Mouse (Mus musculus) embryonic facial prominence, embryonic 12.5 days (tissue): ENCODE results near the gene Parvb. TPM values are rescaled to one million over a fixed set of nuclear protein-coding genes. Genes with fewer than 3 reads are reported as not detected.
A peak's percentile ranks its signal among the peaks of the same experiment; 100 is the strongest.

ENCODE experiments used
- ATAC-seq: fragments of 200-750 bp; cut with Nextera tagmentation; 2 replicates; pipeline ENCODE4 v1.8.0; 2017; ENCODE audit not compliant: insufficient number of reproducible peaks, insufficient read depth, low FRiP score, low TSS enrichment
- H3K27ac ChIP-seq: fragments of 300-500 bp; sonication (generic); 2 replicates; pipeline ENCODE4 v1.5.1; 2016; ENCODE audit warnings: mild to moderate bottlenecking
- H3K27me3 ChIP-seq: fragments of 300-500 bp; sonication (generic); 2 replicates; pipeline ENCODE4 v1.6.1; 2016; ENCODE audit warnings: mild to moderate bottlenecking, moderate library complexity
- H3K36me3 ChIP-seq: fragments of 300-500 bp; sonication (generic); 2 replicates; pipeline ENCODE4 v1.6.1; 2016; ENCODE audit warnings: mild to moderate bottlenecking
- H3K4me1 ChIP-seq: fragments of 300-500 bp; sonication (generic); 2 replicates; pipeline ENCODE4 v1.6.1; 2016
- H3K4me2 ChIP-seq: fragments of 300-500 bp; sonication (generic); replicated peaks from 2 replicates; pipeline ENCODE4 v1.6.1; 2016; ENCODE audit warnings: mild to moderate bottlenecking, moderate library complexity
- H3K4me3 ChIP-seq: fragments of 300-500 bp; sonication (generic); 2 replicates; pipeline ENCODE4 v1.5.1; 2016; ENCODE audit warnings: mild to moderate bottlenecking
- H3K9ac ChIP-seq: fragments of 300-500 bp; sonication (generic); 2 replicates; pipeline ENCODE4 v1.6.1; 2016; ENCODE audit warnings: mild to moderate bottlenecking, moderate library complexity
- H3K9me3 ChIP-seq: fragments of 300-500 bp; sonication (generic); 2 replicates; pipeline ENCODE4 v1.6.1; 2016; ENCODE audit warnings: mild to moderate bottlenecking, moderate library complexity
- WGBS: fragments of 180-500 bp; shearing (Covaris S2); methylation state at CpG from one replicate; pipeline ENCODE4 v1.1.7; 2016; 5-methylcytosine and 5-hydroxymethylcytosine counted together
- polyA plus RNA-seq: library from polyadenylated mRNA; unstranded; fragments of >200 nt; fragmentation: Nextera tagmentation; extraction: Ambion mirVana; gene quantifications from 2 replicates; pipeline ENCODE4 v1.2.1, GENCODE M21; 2016

Parvb gene
- polyA plus RNA-seq, 1 experiment from 2014 or later, result 4.3 TPM

DNA sequence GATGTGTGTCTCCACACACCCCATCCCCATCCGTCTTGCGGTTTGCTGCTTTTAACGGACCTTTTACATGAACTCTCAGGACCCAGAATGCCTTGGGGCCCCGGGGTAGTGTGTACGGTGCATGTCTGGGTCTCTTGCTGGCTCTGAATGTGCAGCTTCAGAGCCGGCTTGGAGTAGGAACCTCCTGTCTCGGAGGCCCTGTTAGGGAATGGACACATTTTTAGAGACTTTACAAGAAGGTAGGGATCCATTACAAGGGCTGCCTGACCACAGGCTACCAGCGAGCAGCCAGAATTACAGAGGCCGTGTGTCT is 81.7 kb downstream of the Parvb start:
- Histone ChIP-seq H3K4me2 (no peak overlapping the region), H3K9me3 (0 out of 2 replicates have a peak, but pooled peaks cover 2% of the 10 kb centered on the region), H3K27ac (0 out of 2 replicates have a peak overlapping the region, but pooled peaks have one; percentile 4), H3K36me3 (no peaks in the 10 kb centered on the region), H3K9ac (no peak overlapping the region), H3K27me3 (no peaks in the 10 kb centered on the region), H3K4me1 (peaks cover 26% of the 10 kb centered on the region), H3K4me3 (no peak overlapping the region)
- WGBS, result 19% methylated on average over 9 of the region's 9 CpGs
- ATAC-seq, result no peak

DNA sequence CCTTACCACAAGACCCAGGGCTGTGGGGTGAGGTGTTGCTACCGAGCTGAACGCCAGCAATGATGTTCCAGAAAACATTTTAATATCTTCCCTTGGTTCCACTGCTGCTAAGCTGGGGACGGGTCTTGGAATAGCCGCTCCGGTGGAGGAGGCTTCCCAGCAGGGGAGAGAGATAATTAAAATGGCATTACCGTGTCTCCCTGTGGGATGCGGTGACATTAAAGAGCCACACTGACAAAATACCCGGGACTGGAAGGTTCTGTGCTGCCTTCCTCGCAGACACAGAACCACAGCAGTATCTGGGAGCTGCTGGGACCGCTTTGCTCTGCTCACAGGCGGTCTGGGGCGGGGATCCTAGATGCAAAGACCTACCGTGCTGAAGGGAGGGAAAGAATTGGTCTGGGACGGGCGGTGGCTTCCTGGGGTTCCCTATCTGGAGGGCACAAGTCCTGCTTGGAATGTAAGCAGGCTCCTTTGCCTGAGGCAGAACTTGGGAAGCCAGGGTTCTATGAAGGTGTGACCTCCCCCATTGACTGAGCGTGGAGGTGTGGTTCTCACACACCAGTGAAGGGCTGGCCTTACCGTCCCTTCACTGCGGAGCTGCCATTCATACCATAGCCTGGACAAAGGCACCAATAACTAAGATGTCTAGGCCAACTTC is 82.7 kb downstream of the Parvb start:
- Histone ChIP-seq H3K9me3 (0 out of 2 replicates have a peak, but pooled peaks cover 2% of the 10 kb centered on the region), H3K27ac (no peak overlapping the region), H3K4me1 (peaks cover 26% of the 10 kb centered on the region), H3K27me3 (no peaks in the 10 kb centered on the region), H3K4me3 (no peak overlapping the region), H3K36me3 (no peaks in the 10 kb centered on the region), H3K4me2 (0 out of 2 replicates have a peak overlapping the region, but pooled peaks have one; percentile 7), H3K9ac (no peak overlapping the region)
- no peak for ATAC-seq
- 24% methylated on average over 18 of the region's 18 CpGs for WGBS

DNA sequence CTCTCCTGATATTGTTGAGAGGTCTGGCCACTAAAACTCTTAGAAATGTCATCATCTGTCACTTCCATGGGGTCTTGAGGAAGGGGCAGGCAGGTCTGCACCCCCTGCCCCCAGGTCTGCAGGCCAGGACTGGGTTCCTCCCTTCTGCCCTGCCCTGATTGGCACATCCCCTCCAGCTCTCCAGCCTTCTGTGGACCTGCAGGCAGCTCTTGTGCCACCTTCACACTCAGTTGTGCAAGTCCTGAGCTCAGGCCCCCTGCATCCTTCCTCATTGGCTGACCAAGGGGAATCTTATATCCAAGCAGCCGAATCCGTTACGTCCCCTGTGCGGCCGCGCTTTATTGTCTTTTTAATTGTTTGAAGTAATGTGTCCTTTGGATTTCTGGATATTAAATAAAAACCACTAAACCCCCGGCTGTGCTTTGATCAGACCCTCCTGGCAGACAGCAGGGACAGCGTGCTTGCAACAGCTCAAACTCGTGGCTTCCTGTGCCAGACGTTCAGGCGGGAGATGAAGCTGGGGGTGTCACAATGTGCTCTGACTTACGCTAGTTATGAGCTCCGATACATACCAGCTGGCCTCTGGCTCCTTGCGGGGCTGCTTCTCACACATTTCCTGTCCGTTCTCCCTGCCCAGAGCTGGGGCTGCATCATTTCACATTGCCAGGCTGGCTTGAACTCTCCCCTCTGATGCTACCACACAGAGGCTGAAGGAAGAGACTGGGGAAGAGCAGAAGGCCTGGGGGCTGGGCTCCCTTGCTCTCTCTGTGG is 83.6 kb downstream of the Parvb start:
- peaks cover 26% of the 10 kb centered on the region for H3K4me1 ChIP-seq
- no peak overlapping the region for H3K4me2 ChIP-seq
- WGBS, result 44% methylated on average over 15 of the region's 15 CpGs
- no peak overlapping the region for H3K9ac ChIP-seq
- 0 out of 2 replicates have a peak, but pooled peaks cover 2% of the 10 kb centered on the region for H3K9me3 ChIP-seq
- H3K4me3 ChIP-seq, result no peak overlapping the region
- no peaks in the 10 kb centered on the region for H3K36me3 ChIP-seq
- H3K27me3 ChIP-seq, result no peaks in the 10 kb centered on the region
- ATAC-seq, result no peak
- H3K27ac ChIP-seq, result no peak overlapping the region

DNA sequence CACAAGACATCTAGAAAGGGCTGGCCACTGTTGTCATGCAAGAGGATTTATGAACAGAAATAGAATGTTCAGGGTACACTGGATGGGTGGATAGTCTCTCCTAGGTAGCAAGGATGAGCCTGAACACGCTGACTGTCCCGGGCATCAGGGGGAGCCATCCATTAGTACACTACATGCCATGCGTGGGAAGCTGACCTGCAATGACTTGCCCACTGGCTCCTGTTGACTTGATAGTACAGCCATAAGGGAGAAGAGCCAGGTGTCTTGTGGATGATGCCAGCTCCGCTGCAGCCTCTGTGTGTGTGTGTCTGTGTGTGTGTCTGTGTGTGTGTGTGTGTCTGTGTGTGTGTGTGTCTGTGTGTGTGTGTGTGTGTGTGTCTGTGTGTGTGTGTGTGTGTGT is 87.5 kb downstream of the Parvb start:
- Histone ChIP-seq H3K4me2 (no peak overlapping the region), H3K36me3 (no peaks in the 10 kb centered on the region), H3K9ac (no peak overlapping the region), H3K27me3 (no peaks in the 10 kb centered on the region), H3K27ac (no peak overlapping the region), H3K4me3 (no peak overlapping the region), H3K4me1 (peaks cover 10% of the 10 kb centered on the region), H3K9me3 (0 out of 2 replicates have a peak, but pooled peaks cover 2% of the 10 kb centered on the region)
- no peak for ATAC-seq
- WGBS, result 80% methylated on average over 4 of the region's 4 CpGs

DNA sequence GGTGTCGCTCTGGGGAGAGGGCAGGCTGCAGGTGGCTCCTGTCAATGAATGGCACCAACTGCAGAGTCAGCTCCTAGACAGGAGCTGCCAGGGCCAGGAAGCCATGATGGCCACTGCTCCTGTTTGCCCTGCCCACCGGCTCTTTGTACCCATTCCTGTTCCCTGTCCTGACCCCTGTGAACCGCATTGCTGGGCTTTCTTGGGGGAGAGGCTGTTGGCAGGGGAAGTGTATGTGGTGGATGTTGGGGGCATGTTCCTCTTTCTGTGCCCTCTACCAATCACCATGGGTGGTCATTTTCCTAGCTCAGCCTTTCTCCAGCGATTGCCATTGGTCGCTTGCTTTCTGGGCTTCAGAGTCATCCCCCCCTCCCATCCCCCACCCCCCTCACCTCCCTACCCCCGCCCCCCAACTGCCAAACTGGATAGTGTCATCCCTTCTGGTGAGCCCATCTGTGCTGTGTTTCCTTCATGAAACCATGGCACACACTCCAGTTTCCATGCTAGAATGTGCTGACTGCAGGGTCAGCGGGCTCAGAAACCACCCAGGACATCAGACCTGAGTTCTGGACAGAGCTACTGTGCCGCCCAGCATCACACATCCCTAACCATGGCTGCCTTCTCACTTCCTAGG is 89.8 kb downstream of the Parvb start:
- H3K27ac ChIP-seq, result no peak overlapping the region

DNA sequence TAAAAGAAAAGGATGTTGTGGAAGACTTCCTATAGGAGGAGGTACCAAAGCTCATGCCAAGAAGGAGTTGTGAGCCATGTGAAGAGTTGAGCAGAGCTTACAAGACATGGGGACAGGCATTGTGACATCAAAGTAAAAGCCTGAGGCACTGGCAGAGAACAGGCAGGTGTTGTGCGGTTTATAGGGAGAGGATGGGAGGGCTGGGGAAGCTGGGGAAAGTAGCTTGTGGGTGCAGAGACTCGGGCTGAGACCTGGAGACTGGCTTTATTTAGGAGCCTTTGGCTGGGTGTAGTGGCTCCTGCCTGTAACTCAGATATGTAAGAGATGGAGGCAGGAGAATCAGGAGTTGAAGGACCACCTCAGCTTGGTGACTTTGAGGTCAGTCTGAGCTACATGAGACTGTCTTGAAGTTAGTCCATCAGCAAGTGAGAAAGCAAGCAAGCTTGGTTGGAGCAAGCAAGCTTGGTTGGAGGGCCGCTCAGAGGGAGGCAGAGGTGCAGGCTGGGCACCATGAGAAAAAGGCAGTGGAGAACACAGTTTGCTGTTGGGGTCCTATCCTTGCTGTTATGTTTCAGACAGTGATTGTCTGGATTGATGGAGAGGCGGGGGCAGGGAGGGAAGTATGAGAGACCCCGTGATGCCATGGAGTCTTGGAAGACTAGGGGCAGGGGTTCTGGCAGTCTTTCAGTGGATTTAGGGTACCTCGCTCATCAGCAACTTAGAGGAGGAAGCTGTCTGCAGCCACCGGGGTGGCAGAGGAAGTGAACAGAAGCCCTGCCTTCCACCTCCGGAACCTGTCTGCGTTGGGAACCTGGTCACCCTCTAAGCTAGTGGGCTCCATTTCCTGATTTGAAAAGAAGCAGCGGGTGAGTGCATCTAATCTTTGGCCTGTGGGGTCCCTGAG is 92.4 kb downstream of the Parvb start, which contains the start of gene Parvg:
TSS of gene Parvg (plus strand) at position 61 of the 904 bp plus-strand sequence.
- H3K9me3 ChIP-seq, result no peaks in the 10 kb centered on the region
- H3K4me1 ChIP-seq, result no peaks in the 10 kb centered on the region; the same call in 1 of the 2 replicates
- H3K36me3 ChIP-seq, result no peaks in the 10 kb centered on the region
- 78% methylated on average over 10 of the region's 10 CpGs for WGBS
- no peak within 1 kb of the TSS for H3K27ac ChIP-seq
- H3K4me3 ChIP-seq, result no peak within 1 kb of the TSS
- ATAC-seq, result no peak
- H3K9ac ChIP-seq, result no peak within 1 kb of the TSS
- no peaks in the 10 kb centered on the region for H3K27me3 ChIP-seq
- no peak within 1 kb of the TSS for H3K4me2 ChIP-seq

More for the DNA sequence above, 89.8 kb downstream of the Parvb start:
- H3K4me3 ChIP-seq, result no peak overlapping the region
- no peak for ATAC-seq
- H3K9me3 ChIP-seq, result 0 out of 2 replicates have a peak, but pooled peaks cover 2% of the 10 kb centered on the region
- no peaks in the 10 kb centered on the region for H3K27me3 ChIP-seq
- H3K36me3 ChIP-seq, result no peaks in the 10 kb centered on the region
- no peaks in the 10 kb centered on the region; the same call in 1 of the 2 replicates for H3K4me1 ChIP-seq
- H3K4me2 ChIP-seq, result no peak overlapping the region
- 83% methylated on average over 8 of the region's 8 CpGs for WGBS
- no peak overlapping the region for H3K9ac ChIP-seq

DNA sequence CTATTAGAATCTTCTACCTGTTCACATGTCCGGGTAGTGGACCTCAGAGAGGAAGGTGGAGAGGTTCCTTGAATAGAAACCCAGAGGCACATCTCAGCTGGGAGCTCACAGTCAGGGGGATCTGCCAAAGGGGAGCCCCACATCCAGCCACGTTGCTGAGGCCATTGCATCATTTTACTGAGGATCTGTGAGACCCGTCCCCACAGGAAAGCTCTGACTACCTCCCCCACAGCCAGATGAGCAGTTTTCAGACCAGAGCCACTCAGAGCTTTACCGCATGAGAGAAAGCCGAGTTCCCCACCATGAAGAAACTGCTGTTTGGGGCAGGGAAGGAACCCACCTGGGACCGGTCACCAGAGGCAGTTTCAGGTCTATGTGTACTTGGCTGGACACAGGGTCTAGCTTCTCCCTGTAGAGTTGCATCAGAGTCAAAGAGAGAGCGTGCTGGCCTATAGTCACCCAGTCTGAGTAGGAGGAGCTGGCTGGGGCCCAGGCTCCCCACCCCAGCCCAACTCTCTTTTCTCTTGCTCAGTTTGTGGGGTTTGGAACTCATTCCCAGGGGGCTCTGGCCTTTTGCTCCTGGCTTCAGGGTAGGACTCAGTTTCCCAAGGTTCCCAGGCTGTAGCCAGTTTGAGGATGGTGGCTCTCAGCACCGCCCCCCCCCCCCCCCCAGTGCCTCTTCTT is 93.2 kb downstream of the Parvb start:
- no peaks in the 10 kb centered on the region for H3K27me3 ChIP-seq
- no peaks in the 10 kb centered on the region for H3K36me3 ChIP-seq
- 69% methylated on average over 8 of the region's 8 CpGs for WGBS
- no peak overlapping the region for H3K4me2 ChIP-seq
- H3K9me3 ChIP-seq, result no peaks in the 10 kb centered on the region
- H3K4me1 ChIP-seq, result no peaks in the 10 kb centered on the region; the same call in 1 of the 2 replicates
- H3K9ac ChIP-seq, result no peak overlapping the region
- no peak overlapping the region for H3K4me3 ChIP-seq
- no peak for ATAC-seq
- H3K27ac ChIP-seq, result no peak overlapping the region

DNA sequence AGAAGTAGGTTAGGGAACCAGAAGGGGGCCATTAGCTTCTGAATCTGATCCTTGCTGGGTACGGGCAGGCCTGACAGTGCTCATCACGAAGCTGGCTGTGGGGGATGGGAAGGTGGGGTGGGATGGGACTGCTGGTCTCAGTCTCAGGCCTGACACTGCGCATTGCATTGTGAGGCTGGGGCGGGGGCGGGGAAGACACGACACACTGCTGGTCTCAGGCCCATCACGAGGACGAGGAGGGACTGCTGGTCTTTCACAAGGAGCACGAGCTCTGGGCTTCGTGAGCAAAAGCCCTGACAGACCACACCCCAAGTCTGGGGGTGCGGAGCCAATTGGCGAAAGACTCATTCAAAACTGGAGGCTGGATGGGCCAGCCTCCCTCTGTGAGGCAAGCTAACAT is 93.9 kb downstream of the Parvb start:
- Histone ChIP-seq H3K27ac (no peak overlapping the region), H3K4me2 (no peak overlapping the region), H3K9ac (no peak overlapping the region), H3K4me3 (no peak overlapping the region), H3K4me1 (no peaks in the 10 kb centered on the region; the same call in 1 of the 2 replicates), H3K9me3 (no peaks in the 10 kb centered on the region), H3K36me3 (no peaks in the 10 kb centered on the region), H3K27me3 (no peaks in the 10 kb centered on the region)
- WGBS, result 46% methylated on average over 12 of the region's 12 CpGs
- ATAC-seq, result no peak

DNA sequence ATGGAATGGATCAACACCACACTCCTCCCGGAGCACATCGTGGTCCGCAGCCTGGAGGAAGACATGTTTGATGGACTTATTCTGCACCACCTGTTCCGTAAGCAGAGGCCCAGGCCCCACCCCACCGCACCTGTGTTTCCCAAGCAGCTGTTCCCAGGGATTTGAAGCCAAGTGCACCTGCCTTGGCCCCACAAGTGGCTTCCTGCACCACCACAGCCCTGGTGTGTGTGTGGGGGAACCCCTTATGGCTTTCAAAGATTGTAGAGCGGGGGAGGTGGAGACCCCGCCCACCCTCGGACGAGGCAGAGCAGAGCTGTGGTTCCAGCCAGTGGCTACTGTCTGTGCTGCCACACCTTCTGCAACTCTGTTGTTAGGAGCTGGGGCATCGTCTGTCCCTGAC is 97.0 kb downstream of the Parvb start:
- Histone ChIP-seq H3K4me3 (no peak overlapping the region), H3K4me2 (no peak overlapping the region), H3K27ac (no peak overlapping the region), H3K36me3 (no peaks in the 10 kb centered on the region), H3K9ac (no peak overlapping the region), H3K27me3 (no peaks in the 10 kb centered on the region), H3K9me3 (no peaks in the 10 kb centered on the region), H3K4me1 (no peaks in the 10 kb centered on the region; the same call in 1 of the 2 replicates)
- 79% methylated on average over 10 of the region's 10 CpGs for WGBS
- ATAC-seq, result no peak

DNA sequence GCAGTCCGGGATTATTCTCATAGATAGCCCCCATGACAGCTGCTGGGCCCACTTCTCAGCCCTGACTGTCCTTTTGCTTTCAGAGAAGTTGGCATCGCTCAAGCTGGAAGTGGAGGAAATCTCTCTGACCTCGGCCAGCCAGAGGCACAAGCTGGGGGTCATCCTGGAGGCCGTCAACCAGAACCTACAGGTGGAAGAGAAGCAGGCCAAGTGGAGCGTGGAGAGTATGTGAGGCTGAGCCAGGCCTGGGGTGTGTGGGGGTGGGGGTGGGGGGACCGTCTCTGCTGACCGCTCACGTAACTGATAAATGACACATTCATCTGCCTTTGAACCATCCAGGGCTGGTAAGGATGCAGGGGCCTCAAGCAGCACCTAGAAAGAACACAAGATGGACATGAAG is 98.1 kb downstream of the Parvb start:
- Histone ChIP-seq H3K27ac (no peak overlapping the region), H3K4me1 (no peaks in the 10 kb centered on the region; the same call in 1 of the 2 replicates), H3K36me3 (no peaks in the 10 kb centered on the region), H3K9me3 (no peaks in the 10 kb centered on the region), H3K4me2 (no peak overlapping the region), H3K4me3 (no peak overlapping the region), H3K9ac (no peak overlapping the region), H3K27me3 (no peaks in the 10 kb centered on the region)
- ATAC-seq, result no peak
- WGBS, result 85% methylated on average over 8 of the region's 8 CpGs
